Mouse (Mus musculus) MEL (cell line): ENCODE data around the gene Akt1. TPM values are rescaled to one million over a fixed set of nuclear protein-coding genes. Genes with fewer than 3 reads are reported as not detected.

Experiments
- DNase-seq: peaks from one replicate; pipeline ENCODE4 v3.0.0; 2011; ENCODE audit warnings: low read depth, low spot score
- H3K27ac ChIP-seq: 2 replicates; pipeline ENCODE4 v1.5.1; 2012; ENCODE audit warnings: low read depth, mild to moderate bottlenecking, control low read depth, low read length, moderate library complexity; ENCODE audit not compliant: control insufficient read depth
- H3K27me3 ChIP-seq, 2 experiments: fragments of 150-350 bp in 1 of 2; sonication (generic) in 1 of 2; 2 replicates each; pipeline ENCODE4 v1.6.1; 2012; ENCODE audit warnings: low read length in 2 of 2, mild to moderate bottlenecking in 2 of 2, improper control_type of control experiment in 1 of 2, moderate library complexity in 1 of 2; ENCODE audit not compliant: insufficient read depth in 2 of 2, control insufficient read depth in 1 of 2
- H3K36me3 ChIP-seq, 2 experiments: 2 replicates each; pipeline ENCODE4 v1.6.1; 2012 to 2014; ENCODE audit warnings: low read length in 2 of 2, improper control_type of control experiment in 1 of 2, inconsistent platforms in 1 of 2, mild to moderate bottlenecking in 1 of 2; ENCODE audit not compliant: insufficient read depth in 2 of 2, control insufficient read depth in 1 of 2
- H3K4me1 ChIP-seq, 2 experiments: fragments of 150-350 bp in 1 of 2; sonication (generic) in 1 of 2; 2 replicates each; pipeline ENCODE4 v1.6.1; 2012; ENCODE audit warnings: low read length in 2 of 2, improper control_type of control experiment in 1 of 2, mild to moderate bottlenecking in 1 of 2; ENCODE audit not compliant: insufficient read depth in 2 of 2, control insufficient read depth in 1 of 2
- H3K4me3 ChIP-seq, 2 experiments: fragments of 150-350 bp in 1 of 2; sonication (generic) in 1 of 2; 2 replicates each; pipeline ENCODE4 v1.5.1; 2012; ENCODE audit warnings: low read depth in 2 of 2, low read length in 2 of 2, mild to moderate bottlenecking in 2 of 2, moderate library complexity in 2 of 2, control low read depth in 1 of 2, improper control_type of control experiment in 1 of 2; ENCODE audit not compliant: control insufficient read depth in 1 of 2, insufficient read depth in 1 of 2
- H3K79me2 ChIP-seq: 2 replicates; pipeline ENCODE4 v1.6.1; 2012; ENCODE audit warnings: mild to moderate bottlenecking, low read length, moderate library complexity; ENCODE audit not compliant: control insufficient read depth, poor library complexity, insufficient read depth
- H3K9ac ChIP-seq: 2 replicates; pipeline ENCODE4 v1.6.1; 2012; ENCODE audit warnings: low read depth, mild to moderate bottlenecking, control low read depth, low read length, moderate library complexity; ENCODE audit not compliant: control insufficient read depth, poor library complexity, severe bottlenecking
- H3K9me3 ChIP-seq: fragments of 150-350 bp; sonication (generic); replicated peaks from 2 replicates; pipeline ENCODE4 v1.6.1; 2012; ENCODE audit warnings: mild to moderate bottlenecking, low read length, improper control_type of control experiment, moderate library complexity; ENCODE audit not compliant: insufficient read depth
- BHLHE40 ChIP-seq: IDR thresholded peaks from 2 replicates; pipeline ENCODE4 v1.6.1; 2012; ENCODE audit warnings: low read depth, mild to moderate bottlenecking, inconsistent platforms, low read length, improper control_type of control experiment, borderline replicate concordance
- CHD1 ChIP-seq: IDR thresholded peaks from 2 replicates; pipeline ENCODE4 v1.6.1; 2012; ENCODE audit warnings: low read depth, mild to moderate bottlenecking, inconsistent platforms, low read length, improper control_type of control experiment
- CHD2 ChIP-seq: IDR thresholded peaks from 2 replicates; pipeline ENCODE4 v1.6.1; 2011; ENCODE audit warnings: low read length, improper control_type of control experiment
- CTCF ChIP-seq, 3 experiments: IDR thresholded peaks in 2 of 3; conservative IDR thresholded peaks in 1 of 3; 2 replicates each; pipeline ENCODE4 v1.5.1; 2011 to 2012; ENCODE audit warnings: low read length in 3 of 3, low read depth in 2 of 3, mild to moderate bottlenecking in 2 of 3, improper control_type of control experiment in 1 of 3, inconsistent platforms in 1 of 3, mixed read lengths in 1 of 3, moderate library complexity in 1 of 3; ENCODE audit not compliant: control insufficient read depth in 1 of 3, insufficient read depth in 1 of 3, poor library complexity in 1 of 3, severe bottlenecking in 1 of 3
- E2F4 ChIP-seq: IDR thresholded peaks from 2 replicates; pipeline ENCODE4 v1.6.1; 2011; ENCODE audit warnings: low read depth, low read length, improper control_type of control experiment, borderline replicate concordance
- ELF1 ChIP-seq: IDR thresholded peaks from 2 replicates; pipeline ENCODE4 v1.6.1; 2014; ENCODE audit warnings: low read depth, mild to moderate bottlenecking, inconsistent platforms, low read length, improper control_type of control experiment, moderate library complexity
- HCFC1 ChIP-seq: IDR thresholded peaks from 2 replicates; pipeline ENCODE4 v1.6.1; 2012; ENCODE audit warnings: low read depth, mild to moderate bottlenecking, inconsistent platforms, low read length, improper control_type of control experiment, moderate library complexity
- KAT2A ChIP-seq: conservative IDR thresholded peaks from 2 replicates; pipeline ENCODE4 v1.6.1; 2012; ENCODE audit warnings: low read depth, low read length, improper control_type of control experiment, inconsistent platforms
- MAFK ChIP-seq: IDR thresholded peaks from 2 replicates; pipeline ENCODE4 v1.6.1; 2011; ENCODE audit warnings: low read depth, mild to moderate bottlenecking, low read length, improper control_type of control experiment, borderline replicate concordance
- MAX ChIP-seq: IDR thresholded peaks from 2 replicates; pipeline ENCODE4 v1.6.1; 2011; ENCODE audit warnings: low read length, improper control_type of control experiment
- MAZ ChIP-seq: IDR thresholded peaks from 2 replicates; pipeline ENCODE4 v1.6.1; 2012; ENCODE audit warnings: low read depth, mild to moderate bottlenecking, inconsistent platforms, low read length, improper control_type of control experiment
- MEF2A ChIP-seq: IDR thresholded peaks from 2 replicates; pipeline ENCODE4 v1.6.1; 2014; ENCODE audit warnings: low read depth, mild to moderate bottlenecking, inconsistent platforms, low read length, improper control_type of control experiment; ENCODE audit not compliant: poor library complexity, insufficient replicate concordance, severe bottlenecking; ENCODE audit errors: extremely low read depth
- MXI1 ChIP-seq: IDR thresholded peaks from 2 replicates; pipeline ENCODE4 v1.6.1; 2011; ENCODE audit warnings: mild to moderate bottlenecking, low read depth, low read length, improper control_type of control experiment
- MYB ChIP-seq: IDR thresholded peaks from 2 replicates; pipeline ENCODE4 v1.6.1; 2011; ENCODE audit warnings: mild to moderate bottlenecking, low read depth, low read length, improper control_type of control experiment
- MYC ChIP-seq: IDR thresholded peaks from 2 replicates; pipeline ENCODE4 v1.6.1; 2011; ENCODE audit warnings: low read depth, mild to moderate bottlenecking, low read length, improper control_type of control experiment, moderate library complexity
- NELFE ChIP-seq: IDR thresholded peaks from 2 replicates; pipeline ENCODE4 v1.6.1; 2011; ENCODE audit warnings: low read depth, low read length, improper control_type of control experiment
- NRF1 ChIP-seq: IDR thresholded peaks from 2 replicates; pipeline ENCODE4 v1.6.1; 2014; ENCODE audit warnings: low read depth, mild to moderate bottlenecking, inconsistent platforms, low read length, improper control_type of control experiment, moderate library complexity; ENCODE audit not compliant: poor library complexity, insufficient read depth, severe bottlenecking
- POLR2AphosphoS2 ChIP-seq: IDR thresholded peaks from 2 replicates; pipeline ENCODE4 v1.6.1; 2011; ENCODE audit warnings: low read length, improper control_type of control experiment
- RAD21 ChIP-seq: IDR thresholded peaks from 2 replicates; pipeline ENCODE4 v1.6.1; 2011; ENCODE audit warnings: mild to moderate bottlenecking, low read depth, low read length, improper control_type of control experiment
- RCOR1 ChIP-seq: IDR thresholded peaks from 2 replicates; pipeline ENCODE4 v1.6.1; 2012; ENCODE audit warnings: low read depth, mild to moderate bottlenecking, inconsistent platforms, low read length, improper control_type of control experiment
- SIN3A ChIP-seq: IDR thresholded peaks from 2 replicates; pipeline ENCODE4 v1.6.1; 2012; ENCODE audit warnings: low read length, improper control_type of control experiment, inconsistent platforms
- TCF12 ChIP-seq: IDR thresholded peaks from 2 replicates; pipeline ENCODE4 v1.6.1; 2014; ENCODE audit warnings: low read depth, mild to moderate bottlenecking, inconsistent platforms, low read length, improper control_type of control experiment, moderate library complexity
- USF2 ChIP-seq, 2 experiments: IDR thresholded peaks; 2 replicates each; pipeline ENCODE4 v1.6.1; 2011 to 2012; ENCODE audit warnings: improper control_type of control experiment in 2 of 2, low read length in 2 of 2, borderline replicate concordance in 1 of 2, inconsistent platforms in 1 of 2, low read depth in 1 of 2, mild to moderate bottlenecking in 1 of 2; ENCODE audit not compliant: insufficient read depth in 1 of 2
- polyA plus RNA-seq, 2 experiments: library from polyadenylated mRNA; stranded (reverse) in 1 of 2; unstranded in 1 of 2; fragments of >175 nt in 1 of 2; fragments of >200 nt in 1 of 2; gene quantifications; 2 replicates each; pipeline versions ENCODE4 v1.2.1 to v1.2.4; 2012; ENCODE audit warnings: low replicate concordance in 2 of 2, low read depth in 1 of 2; ENCODE audit not compliant: insufficient read length in 2 of 2, insufficient read depth in 1 of 2, missing spikeins in 1 of 2
- total RNA-seq: library from RNA; depleted of rRNA; stranded (reverse); fragments of 300-350 nt; gene quantifications from 2 replicates; pipeline ENCODE4 v1.2.3, GENCODE M21; 2012

Gene Akt1
- total and polyA plus RNA-seq, 3 experiments: 322 to 827 (median 764) TPM

DNA sequence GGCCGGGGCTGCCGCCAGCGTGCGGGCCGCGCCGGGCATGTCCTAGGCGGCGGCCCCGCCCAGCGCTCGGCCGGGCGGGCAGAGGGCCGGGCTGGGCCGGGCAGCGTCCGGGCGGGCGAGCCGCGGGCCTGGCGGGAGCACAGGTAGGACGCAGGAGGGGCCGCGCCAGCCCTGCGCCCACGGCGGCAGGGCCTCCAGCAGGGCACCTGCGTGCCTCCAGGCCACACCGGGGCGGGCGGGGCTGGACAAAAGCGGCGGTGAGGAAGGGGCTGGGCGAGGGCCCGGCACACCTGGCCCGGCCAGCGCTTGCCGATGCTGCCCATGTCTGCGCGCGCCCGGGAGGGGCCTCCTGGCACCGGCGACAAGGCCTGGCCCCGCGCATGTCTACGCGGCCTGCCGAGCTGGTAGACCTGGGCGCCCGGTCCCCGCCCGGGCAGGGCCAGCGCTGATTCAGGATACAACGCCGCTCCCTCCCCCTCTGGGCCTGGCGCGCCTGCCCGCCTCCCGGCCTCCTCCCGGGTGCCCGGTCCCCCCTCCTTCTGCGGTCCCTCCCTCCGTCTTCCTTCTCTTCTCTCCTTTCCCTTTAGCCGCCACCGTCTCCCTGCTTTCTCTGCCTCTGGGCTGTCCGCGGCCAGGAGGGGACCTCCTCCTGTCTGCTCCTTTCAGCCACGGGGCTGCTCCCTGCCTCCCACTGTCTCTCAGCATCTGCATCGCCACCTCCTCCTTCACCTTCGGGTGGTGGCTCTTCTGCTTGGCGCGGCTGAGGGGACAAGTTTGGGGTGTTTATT is 47.8 kb upstream of the Akt1 start:
- peaks cover 0 to 2% of the 10 kb centered on the region in 2 experiments; a peak in 1 of 4 replicates for H3K27me3 ChIP-seq
- TF ChIP-seq MAFK (no peak), RAD21 (no peak), MXI1 (no peak; the same call in 1 of the 2 replicates), MAZ (peak; percentile 74), ELF1 (no peak), NELFE (peak; percentile 22; the same call in 1 of the 2 replicates), RCOR1 (no peak), SIN3A (no peak; the same call in 1 of the 2 replicates), MYC (no peak), KAT2A (no peak), MAX (0 out of 2 replicates have a peak, but pooled peaks have one; percentile 11), NRF1 (peak; percentile 64), MEF2A (no peak), CHD2 (no peak), CTCF (IDR thresholded peaks at IDR 0.05 in 2 of 3, conservative IDR thresholded peaks at IDR 0.05 in 1 of 3; ENCODE audit: control insufficient read depth in 1 of 3, insufficient read depth in 1 of 3, low read depth in 2 of 3, low read length in 3 of 3, poor library complexity in 1 of 3, severe bottlenecking in 1 of 3) (no peak), USF2 (IDR thresholded peaks at IDR 0.05; ENCODE audit: borderline replicate concordance in 1 of 2, insufficient read depth in 1 of 2, low read depth in 1 of 2, low read length in 2 of 2) (no peak), BHLHE40 (no peak), MYB (no peak), TCF12 (no peak), E2F4 (no peak), POLR2AphosphoS2 (no peak), CHD1 (no peak), HCFC1 (no peak)
- TF ChIP-seq, all 39 proteins: peak for 4

More for the DNA sequence above, 47.8 kb upstream of the Akt1 start:
- H3K4me3 ChIP-seq: peak overlapping the region; percentile 54 to 70
- DNase-seq: peak; percentile 66
- H3K9ac ChIP-seq: peak overlapping the region; percentile 51
- H3K36me3 ChIP-seq: 0 out of 4 replicates have a peak, but pooled peaks cover 0 to 2% of the 10 kb centered on the region in 2 experiments
- H3K79me2 ChIP-seq: no peaks in the 10 kb centered on the region; the same call in 1 of the 2 replicates
- H3K27ac ChIP-seq: no peak overlapping the region
- H3K4me1 ChIP-seq: peaks cover 0 to 14% of the 10 kb centered on the region in 2 experiments; a peak in 3 of 4 replicates
- H3K9me3 ChIP-seq: no peaks in the 10 kb centered on the region
